Mouse (Mus musculus) testis, adult 2 months (tissue): ENCODE data around the gene Vwce. TPM values are rescaled to one million over a fixed set of nuclear protein-coding genes. Genes with fewer than 3 reads are reported as not detected.

Experiments used
- H3K27ac ChIP-seq: fragments of 200-500 bp; 2 replicates; pipeline ENCODE4 v1.5.1; 2012; ENCODE audit warnings: low read depth, low read length; ENCODE audit not compliant: control insufficient read depth, insufficient read depth
- H3K27me3 ChIP-seq: fragments of 200-500 bp; 2 replicates; pipeline ENCODE4 v1.6.1; 2012; ENCODE audit warnings: mild to moderate bottlenecking, low read length, moderate library complexity; ENCODE audit not compliant: control insufficient read depth, insufficient read depth
- H3K36me3 ChIP-seq: fragments of 200-500 bp; 2 replicates; pipeline ENCODE4 v1.6.1; 2012; ENCODE audit warnings: mild to moderate bottlenecking, low read length; ENCODE audit not compliant: control insufficient read depth, insufficient read depth
- H3K4me1 ChIP-seq: fragments of 200-500 bp; 2 replicates; pipeline ENCODE4 v1.6.1; 2012; ENCODE audit warnings: low read length; ENCODE audit not compliant: control insufficient read depth, insufficient read depth
- H3K4me3 ChIP-seq: fragments of 200-500 bp; 2 replicates; pipeline ENCODE4 v1.5.1; 2012; ENCODE audit warnings: low read depth, mild to moderate bottlenecking, low read length, moderate library complexity, mixed read lengths; ENCODE audit not compliant: control insufficient read depth
- CTCF ChIP-seq: fragments of 200-500 bp; IDR thresholded peaks from 2 replicates; pipeline ENCODE4 v1.5.1; 2012; ENCODE audit warnings: low read depth, mild to moderate bottlenecking, inconsistent platforms, low read length, moderate library complexity; ENCODE audit not compliant: control insufficient read depth, insufficient read depth, insufficient replicate concordance
- POLR2A ChIP-seq: fragments of 200-500 bp; IDR thresholded peaks from 2 replicates; pipeline ENCODE4 v1.6.1; 2012; ENCODE audit warnings: low read depth, mild to moderate bottlenecking, inconsistent platforms, low read length, moderate library complexity; ENCODE audit not compliant: control insufficient read depth
- polyA plus RNA-seq: library from polyadenylated mRNA; depleted of rRNA; stranded (reverse); fragments of >200 nt; gene quantifications from 2 replicates; pipeline ENCODE4 v1.2.3, GENCODE M21; 2012; rRNA removed

Gene Vwce
- polyA plus RNA-seq, 1 experiment, result 1.3 TPM

GRCm38 (mm10) chr19:10712194-10712593 is 78.2 kb downstream of the Vwce start:
- H3K27ac ChIP-seq, result no peak overlapping the region
- H3K27me3 ChIP-seq, result no peaks in the 10 kb centered on the region
- TF ChIP-seq POLR2A, result no peak
- no peak for TF ChIP-seq CTCF
- peaks cover 3% of the 10 kb centered on the region for H3K36me3 ChIP-seq
- H3K4me1 ChIP-seq, result 0 out of 2 replicates have a peak, but pooled peaks cover 2% of the 10 kb centered on the region
- H3K4me3 ChIP-seq, result no peak overlapping the region

- no peaks in the 10 kb centered on the region for H3K27me3 ChIP-seq
- H3K27ac ChIP-seq, result no peak overlapping the region
- peaks cover 3% of the 10 kb centered on the region for H3K36me3 ChIP-seq
- H3K4me1 ChIP-seq, result 0 out of 2 replicates have a peak, but pooled peaks cover 2% of the 10 kb centered on the region
- no peak overlapping the region for H3K4me3 ChIP-seq
- no peak for TF ChIP-seq CTCF
- TF ChIP-seq POLR2A, result no peak
Measured at GRCm38 (mm10) chr19:10712646-10713045, 78.6 kb downstream of the Vwce start.

GRCm38 (mm10) chr19:10713551-10713950 is 79.5 kb downstream of the Vwce start:
- H3K27ac ChIP-seq, result no peak overlapping the region
- H3K36me3 ChIP-seq, result peaks cover 3% of the 10 kb centered on the region
- TF ChIP-seq POLR2A, result no peak
- TF ChIP-seq CTCF, result no peak
- H3K4me3 ChIP-seq, result no peak overlapping the region
- H3K4me1 ChIP-seq, result 0 out of 2 replicates have a peak, but pooled peaks cover 2% of the 10 kb centered on the region
- no peaks in the 10 kb centered on the region for H3K27me3 ChIP-seq

- TF ChIP-seq POLR2A (no peak), CTCF (no peak)
- Histone ChIP-seq H3K27ac (no peak overlapping the region), H3K36me3 (peaks cover 3% of the 10 kb centered on the region), H3K4me3 (no peak overlapping the region), H3K4me1 (0 out of 2 replicates have a peak, but pooled peaks cover 1% of the 10 kb centered on the region), H3K27me3 (no peaks in the 10 kb centered on the region)
Measured at GRCm38 (mm10) chr19:10714168-10714567, 80.2 kb downstream of the Vwce start.

GRCm38 (mm10) chr19:10714682-10715475 is 80.9 kb downstream of the Vwce start:
- Histone ChIP-seq H3K27ac (no peak overlapping the region), H3K4me1 (no peaks in the 10 kb centered on the region), H3K27me3 (no peaks in the 10 kb centered on the region), H3K36me3 (peaks cover 3% of the 10 kb centered on the region), H3K4me3 (no peak overlapping the region)
- TF ChIP-seq CTCF, result peak; percentile 66; the same call in 1 of the 2 replicates
- no peak for TF ChIP-seq POLR2A

- H3K4me3 ChIP-seq, result no peak overlapping the region
- H3K27ac ChIP-seq, result no peak overlapping the region
- no peaks in the 10 kb centered on the region for H3K4me1 ChIP-seq
- H3K27me3 ChIP-seq, result no peaks in the 10 kb centered on the region
- no peak for TF ChIP-seq CTCF
- H3K36me3 ChIP-seq, result peaks cover 3% of the 10 kb centered on the region
Measured at GRCm38 (mm10) chr19:10715476-10715875, 81.5 kb downstream of the Vwce start.

Other genes starting within 250 kb of the Vwce start
- 10.9 and 11.0 TPM in 2 replicates for gene Syt7, start 245.1 kb upstream of the Vwce start, polyA plus RNA-seq
- 27.1 and 28.9 TPM in 2 replicates for gene Lrrc10b, start 176.7 kb upstream of the Vwce start, polyA plus RNA-seq
- gene Ppp1r32, start 151.3 kb upstream of the Vwce start, polyA plus RNA-seq, result 398 and 401 TPM in 2 replicates
- 30.4 and 33.1 TPM in 2 replicates for gene Cpsf7, start 108.9 kb upstream of the Vwce start, polyA plus RNA-seq
- gene Sdhaf2, start 108.1 kb upstream of the Vwce start, polyA plus RNA-seq, result 11.6 and 16.6 TPM in 2 replicates
- gene Tmem216, start 78.0 kb upstream of the Vwce start, polyA plus RNA-seq, result 37.4 and 39.5 TPM in 2 replicates
- gene Cyb561a3, start 57.0 kb upstream of the Vwce start, polyA plus RNA-seq, result 27.0 and 34.2 TPM in 2 replicates
- 18.3 and 24.5 TPM in 2 replicates for gene Tmem138, start 56.9 kb upstream of the Vwce start, polyA plus RNA-seq
- 91.2 and 95.5 TPM in 2 replicates for gene Ddb1, start 28.9 kb upstream of the Vwce start, polyA plus RNA-seq
- gene Tkfc, start 28.6 kb upstream of the Vwce start, polyA plus RNA-seq, result 166 and 174 TPM in 2 replicates
- 0.10 and 0.20 TPM in 2 replicates for gene Pga5, start 43.9 kb downstream of the Vwce start, polyA plus RNA-seq
- 29.0 and 33.6 TPM in 2 replicates for gene Vps37c, start 54.5 kb downstream of the Vwce start, polyA plus RNA-seq
- gene Cd5, start 104.8 kb downstream of the Vwce start, polyA plus RNA-seq, result 0.06 and 0.18 TPM in 2 replicates
- not detected in 2 replicates for gene Cd6, start 195.8 kb downstream of the Vwce start, polyA plus RNA-seq
- gene Slc15a3, start 205.5 kb downstream of the Vwce start, polyA plus RNA-seq, result 0.43 and 0.67 TPM in 2 replicates
- 2.6 and 3.1 TPM in 2 replicates for gene Tmem132a, start 235.7 kb downstream of the Vwce start, polyA plus RNA-seq
- gene Tmem109, start 247.8 kb downstream of the Vwce start, polyA plus RNA-seq, result 40.3 and 44.3 TPM in 2 replicates